ENCODE assay signal across 10 mouse cellular contexts in genomic region chr7:133007343-133007742, GRCm38 (mm10).
DNase-seq lines count a peak whose midpoint lies in the region; ATAC-seq and TF ChIP-seq lines count a peak whose summit lies in the region.
"Had no signal": no experiment of that assay in that cellular context is flagged by ENCODE, and none has a peak within 500 bp of the region (broad histone marks: within the 10 kb centered on the region; RNA-seq: fewer than 3 reads in every experiment).

No protein-coding gene starts in this region.

- no peak overlapping the region for H3K4me2 ChIP-seq in kidney, postnatal 0 days (ENCODE audit: low read length)
- H3K4me2 ChIP-seq in forebrain, embryonic 11.5 days (ENCODE audit: low read depth, low read length, severe bottlenecking) = no peak overlapping the region
- H3K4me2 ChIP-seq: embryonic facial prominence, embryonic 12.5 days; midbrain, embryonic 12.5 days had no signal

- H3K9ac ChIP-seq in kidney, postnatal 0 days (ENCODE audit: low read depth, low read length) = no peak overlapping the region
- no peak overlapping the region for H3K9ac ChIP-seq in forebrain, embryonic 11.5 days (ENCODE audit: low read length)
- H3K9ac ChIP-seq: embryonic facial prominence, embryonic 12.5 days; midbrain, embryonic 12.5 days had no signal

- no peaks in the 10 kb centered on the region for H3K9me3 ChIP-seq in E14TG2a.4 (ENCODE audit: low read length)
- H3K9me3 ChIP-seq in kidney, postnatal 0 days (replicated peaks; ENCODE audit: low read length) = no peaks in the 10 kb centered on the region
- H3K9me3 ChIP-seq in forebrain, embryonic 11.5 days (ENCODE audit: control insufficient read depth, low read length) = no peaks in the 10 kb centered on the region
- H3K9me3 ChIP-seq: embryonic facial prominence, embryonic 12.5 days; midbrain, embryonic 12.5 days had no signal

- H3K36me3 ChIP-seq in E14TG2a.4 (ENCODE audit: insufficient read depth, low read length) = peaks cover 98% of the 10 kb centered on the region
- H3K36me3 ChIP-seq in kidney, postnatal 0 days (ENCODE audit: insufficient read depth, low read length) = 0 out of 2 replicates have a peak, but pooled peaks cover 7% of the 10 kb centered on the region
- H3K36me3 ChIP-seq in forebrain, embryonic 11.5 days (ENCODE audit: control insufficient read depth, insufficient read depth, low read length) = no peaks in the 10 kb centered on the region

- no peak for TF ChIP-seq CTCF in E14TG2a.4 (conservative IDR thresholded peaks at IDR 0.05; ENCODE audit: low read length)
- TF ChIP-seq CTCF in cerebellum, adult 2 months (IDR thresholded peaks at IDR 0.05; ENCODE audit: borderline replicate concordance, insufficient read depth, low read depth, low read length) = no peak
- no peak for TF ChIP-seq CTCF in kidney, postnatal 0 days (IDR thresholded peaks at IDR 0.05; ENCODE audit: low read depth)

- no peak for TF ChIP-seq POLR2A in cerebellum, adult 2 months (IDR thresholded peaks at IDR 0.05; ENCODE audit: borderline replicate concordance, insufficient read depth, low read length)

- peak overlapping the region; percentile 82 for H3K27ac ChIP-seq in cerebellum, adult 2 months (ENCODE audit: insufficient read depth, low read length)
- 0 out of 2 replicates have a peak overlapping the region, but pooled peaks have one; percentile 8 for H3K27ac ChIP-seq in kidney, postnatal 0 days
- H3K27ac ChIP-seq in forebrain, embryonic 11.5 days (ENCODE audit: low read depth, low read length) = no peak overlapping the region
- H3K27ac ChIP-seq: embryonic facial prominence, embryonic 12.5 days; midbrain, embryonic 12.5 days had no signal

- WGBS in cerebellum, adult 2 months = 23% methylated on average over 11 of the region's 11 CpGs
- 55% methylated on average over 11 of the region's 11 CpGs for WGBS in kidney, postnatal 0 days
- WGBS in forebrain, embryonic 11.5 days = 82% methylated on average over 11 of the region's 11 CpGs

- no peaks in the 10 kb centered on the region for H3K27me3 ChIP-seq in E14TG2a.4 (ENCODE audit: insufficient read depth, low read length)
- H3K27me3 ChIP-seq in cerebellum, adult 2 months (ENCODE audit: control insufficient read depth, insufficient read depth, low read length) = no peaks in the 10 kb centered on the region
- no peaks in the 10 kb centered on the region for H3K27me3 ChIP-seq in kidney, postnatal 0 days (ENCODE audit: insufficient read depth, low read length)
- no peaks in the 10 kb centered on the region for H3K27me3 ChIP-seq in forebrain, embryonic 11.5 days (ENCODE audit: control insufficient read depth, insufficient read depth, low read length)
- H3K27me3 ChIP-seq: embryonic facial prominence, embryonic 12.5 days; midbrain, embryonic 12.5 days had no signal

- no peak for ATAC-seq in kidney, postnatal 0 days (replicated peaks; ENCODE audit: low FRiP score, low read depth)
- no peak for ATAC-seq in forebrain, embryonic 11.5 days (replicated peaks; ENCODE audit: low FRiP score)

- peaks cover 100% of the 10 kb centered on the region for H3K4me1 ChIP-seq in E14TG2a.4 (replicated peaks; ENCODE audit: low read depth, low read length)
- H3K4me1 ChIP-seq in cerebellum, adult 2 months (ENCODE audit: control insufficient read depth, insufficient read depth, low read length) = peaks cover 45% of the 10 kb centered on the region
- H3K4me1 ChIP-seq in kidney, postnatal 0 days (replicated peaks; ENCODE audit: insufficient read depth, low read length) = peaks cover 11% of the 10 kb centered on the region
- no peaks in the 10 kb centered on the region for H3K4me1 ChIP-seq in forebrain, embryonic 11.5 days (replicated peaks; ENCODE audit: control insufficient read depth, insufficient read depth, low read length)

- H3K4me3 ChIP-seq in E14TG2a.4 (replicated peaks; ENCODE audit: low read length) = peak overlapping the region; percentile 43
- H3K4me3 ChIP-seq in cerebellum, adult 2 months (replicated peaks; ENCODE audit: insufficient read depth, low read depth, low read length) = no peak overlapping the region
- no peak overlapping the region for H3K4me3 ChIP-seq in kidney, postnatal 0 days (replicated peaks; ENCODE audit: low read depth, low read length)
- H3K4me3 ChIP-seq in forebrain, embryonic 11.5 days (ENCODE audit: low read depth, low read length) = no peak overlapping the region
- H3K4me3 ChIP-seq: embryonic facial prominence, embryonic 12.5 days; midbrain, embryonic 12.5 days had no signal

- peak; percentile 40 for DNase-seq in gastrocnemius, postnatal 10 days
- no peak for DNase-seq in gastrocnemius, postnatal 25 days
- DNase-seq in cerebellum, adult 2 months = peak; percentile 79 to 83
- DNase-seq in kidney, postnatal 0 days (ENCODE audit: low spot score) = no peak
- DNase-seq in frontal cortex, postnatal 25 days (ENCODE audit: low spot score in 2 of 2) = no peak
- DNase-seq in forebrain, embryonic 11.5 days (ENCODE audit: low spot score) = no peak
- DNase-seq in retina, postnatal 1 day = no peak

Comparison
In these comparisons a context has a peak if more than half of its experiments do, and no peak if none do; other contexts are left out.
1. DNase-seq: peak in gastrocnemius, postnatal 10 days (single experiment) and cerebellum, adult 2 months (2 of 2); none in gastrocnemius, postnatal 25 days (single experiment), kidney, postnatal 0 days (single experiment), frontal cortex, postnatal 25 days (0 of 2), forebrain, embryonic 11.5 days (single experiment) and retina, postnatal 1 day (single experiment).